Mouse (Mus musculus) spleen, postnatal 36 days (tissue): ENCODE results near the gene Top2b.

Experiments
- DNase-seq, 2 experiments: peaks; one replicate each; pipeline ENCODE4 v3.0.0; 2022; ENCODE audit warnings: low spot score in 2 of 2, mixed read lengths in 1 of 2

Top2b gene

DNA sequence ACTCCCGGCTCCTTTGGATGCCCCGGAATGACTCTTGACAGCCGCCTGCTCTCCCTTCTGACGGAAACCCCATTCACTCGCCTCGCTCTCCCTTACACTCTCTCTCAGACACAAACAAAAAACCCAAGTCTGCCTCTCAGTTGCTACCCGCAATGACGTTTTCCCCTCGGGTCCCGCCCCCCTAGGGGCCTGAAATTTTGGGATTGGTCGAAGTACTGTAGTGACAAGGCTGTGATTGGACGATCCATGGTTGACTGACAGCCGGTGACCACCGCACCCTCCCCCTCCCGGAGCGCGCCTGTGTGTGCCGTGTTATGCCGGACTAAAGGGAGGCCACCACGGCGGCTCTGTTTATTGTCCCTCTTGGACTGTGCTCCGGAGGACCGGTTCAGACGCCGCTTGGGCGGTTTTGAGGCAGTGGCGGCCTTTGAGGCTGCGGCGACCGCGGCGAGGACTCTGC lies at the start of gene Top2b:
Top2b (plus strand) TSS at position 302 of the 460 bp plus-strand sequence.
- peak; percentile 97 to 98 for DNase-seq

GRCm38 (mm10) chr14:16316715-16317114 lies 48.3 kb upstream of the Top2b start:
- no peak for DNase-seq

DNA sequence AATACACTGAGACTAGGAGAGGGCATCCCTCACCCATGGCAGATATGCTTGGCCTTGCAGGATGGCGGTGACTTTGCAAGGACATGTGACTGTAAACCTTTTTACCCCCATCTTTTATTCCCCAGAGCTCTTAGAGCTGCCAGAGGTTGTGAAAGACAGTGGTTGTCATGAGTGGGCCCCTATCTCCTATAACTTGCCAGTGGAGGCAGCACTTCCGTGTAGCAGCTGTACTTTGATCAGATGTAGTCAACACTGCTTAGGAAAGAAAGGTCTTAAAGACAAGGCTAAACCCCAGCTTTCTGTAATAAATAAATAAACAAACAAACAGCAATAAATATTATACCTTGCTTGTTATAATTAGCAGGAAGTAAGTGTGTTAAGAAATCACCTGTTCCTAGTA lies 45.2 kb upstream of the Top2b start:
- DNase-seq: no peak

GRCm38 (mm10) chr14:16324394-16324793 lies 40.6 kb upstream of the Top2b start:
- no peak for DNase-seq

- no peak for DNase-seq
Measured at GRCm38 (mm10) chr14:16325208-16325607, 39.8 kb upstream of the Top2b start.

DNA sequence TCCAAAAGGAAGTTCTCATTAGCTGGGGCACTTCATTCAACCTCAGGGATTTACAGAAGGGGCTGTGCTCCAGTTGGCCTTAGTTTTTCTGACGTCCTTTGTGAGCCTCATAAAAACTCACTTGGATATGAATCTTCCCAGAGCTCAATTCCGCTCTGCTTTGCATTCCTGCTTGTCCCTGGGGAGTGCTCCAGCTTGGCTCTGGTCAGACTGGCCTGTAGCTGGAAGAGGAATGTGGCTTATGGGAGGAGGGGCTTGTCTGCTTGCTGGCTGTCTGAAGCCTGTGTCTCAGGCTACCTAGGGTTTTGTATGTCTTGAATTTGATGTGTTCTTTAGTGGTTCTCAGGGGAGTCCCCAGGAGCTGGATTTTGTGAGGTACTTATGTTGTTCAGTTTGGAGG lies 36.4 kb upstream of the Top2b start:
- DNase-seq: no peak

DNA sequence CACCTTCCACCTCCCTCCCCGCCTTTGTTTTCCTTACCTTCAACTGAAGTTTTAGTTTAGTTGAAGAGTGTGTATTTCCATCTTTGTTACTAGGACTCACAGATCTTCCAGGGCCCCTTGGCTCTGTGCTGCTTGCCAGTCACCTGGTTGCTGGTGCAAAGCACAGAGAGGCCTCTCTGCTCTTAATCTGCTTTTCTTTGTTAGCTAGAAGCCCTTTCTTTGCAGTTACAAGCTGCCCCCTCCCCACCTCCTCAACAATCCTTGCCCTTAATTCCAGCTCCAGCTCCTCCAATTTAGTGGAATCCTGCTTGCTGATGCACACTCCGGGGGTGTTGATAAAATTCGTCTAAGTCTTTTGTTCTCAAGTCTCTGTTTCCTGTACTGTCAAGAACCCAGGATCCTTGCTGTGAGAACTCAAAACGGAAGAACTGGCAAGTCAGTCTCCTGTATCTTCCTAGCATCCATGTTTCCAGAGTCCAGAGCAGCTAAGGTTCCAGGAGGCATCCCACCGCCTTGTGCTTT lies 36.0 kb upstream of the Top2b start:
- DNase-seq: no peak

- no peak for DNase-seq
Measured at GRCm38 (mm10) chr14:16329756-16330155, 35.2 kb upstream of the Top2b start.

- no peak for DNase-seq
Measured at GRCm38 (mm10) chr14:16334260-16334659, 30.7 kb upstream of the Top2b start.

GRCm38 (mm10) chr14:16335835-16336417 lies 29.1 kb upstream of the Top2b start:
- DNase-seq: no peak

GRCm38 (mm10) chr14:16347505-16347904 lies 17.5 kb upstream of the Top2b start:
- DNase-seq: no peak

GRCm38 (mm10) chr14:16359704-16360103 lies 5.3 kb upstream of the Top2b start:
- no peak for DNase-seq

DNA sequence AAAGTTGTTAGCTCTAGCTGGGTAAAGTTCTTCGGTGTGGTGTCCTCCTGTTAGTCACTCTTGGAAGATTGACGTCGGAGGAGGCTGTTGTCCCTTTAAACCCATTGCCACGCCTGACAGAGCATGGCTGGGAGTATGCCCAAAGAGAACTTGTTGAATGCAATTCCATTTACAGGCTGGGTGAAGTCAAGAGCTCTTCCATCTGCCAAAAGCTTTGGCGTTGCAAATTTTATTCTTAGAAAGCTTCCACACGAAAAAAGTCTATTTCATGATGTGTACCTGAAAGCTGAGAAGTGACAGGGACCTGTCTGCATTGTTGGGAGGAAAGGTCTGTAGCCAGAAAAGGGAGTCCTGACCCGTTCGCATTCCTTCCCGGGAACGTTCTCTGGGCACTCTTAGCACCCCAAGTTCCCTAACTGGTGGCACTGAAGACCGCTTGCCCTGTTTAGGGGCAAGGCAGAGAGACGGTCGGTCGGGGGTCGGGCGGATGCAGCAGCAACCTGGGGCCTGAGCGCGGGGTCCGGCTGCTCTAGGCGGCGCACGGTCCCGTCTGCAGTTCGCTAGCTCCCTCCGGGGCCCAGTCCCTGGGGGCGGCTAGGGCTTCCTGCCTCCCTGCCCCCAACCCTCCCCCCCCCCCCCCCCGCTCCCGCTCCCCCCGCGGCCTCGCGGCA lies 683 bp upstream of the Top2b start:
- DNase-seq: peak; percentile 75 to 78

- peak; percentile 62 to 63 for DNase-seq
Measured at GRCm38 (mm10) chr14:16365362-16366173, 589 bp downstream of the Top2b start.

- no peak for DNase-seq
Measured at GRCm38 (mm10) chr14:16366174-16366889, 1.4 kb downstream of the Top2b start.

DNA sequence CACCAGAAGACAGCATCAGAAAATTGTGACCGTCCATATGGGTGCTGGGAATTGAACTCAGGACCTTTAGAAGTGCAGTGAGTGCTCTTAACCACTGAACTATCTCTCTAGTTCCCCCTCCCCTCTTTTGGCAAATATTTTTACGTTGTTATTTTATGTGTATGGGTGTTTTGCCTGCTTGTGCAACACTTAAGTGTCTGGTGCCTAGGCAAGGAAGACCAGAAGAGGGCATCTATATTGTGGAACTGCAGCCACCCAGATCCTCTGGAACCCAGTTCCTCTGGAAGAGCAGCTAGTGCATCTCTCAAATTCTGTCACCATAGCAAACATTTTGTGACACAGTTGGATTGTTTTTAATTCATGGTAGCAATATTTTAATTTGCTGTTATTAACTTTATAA lies 2.0 kb downstream of the Top2b start:
- DNase-seq: no peak

DNA sequence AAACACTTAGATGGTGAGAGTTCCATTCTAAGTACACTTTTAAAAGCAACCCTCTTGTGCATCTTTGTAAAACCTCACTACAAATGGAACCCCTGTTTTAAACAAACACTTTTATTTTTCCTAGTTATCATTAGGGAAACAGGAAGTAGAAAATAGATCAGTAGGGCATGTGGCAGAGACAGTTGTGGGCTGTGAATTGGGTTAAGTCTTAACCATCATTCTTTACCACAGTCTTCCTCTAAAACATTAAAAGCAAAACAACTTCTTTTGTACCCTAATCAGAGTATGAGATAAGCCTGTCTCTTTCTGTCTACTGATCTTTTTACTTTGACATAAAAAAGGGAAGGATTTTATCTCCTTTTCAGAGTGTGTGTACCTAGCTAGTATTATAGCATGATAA lies 7.8 kb downstream of the Top2b start:
- no peak for DNase-seq

DNA sequence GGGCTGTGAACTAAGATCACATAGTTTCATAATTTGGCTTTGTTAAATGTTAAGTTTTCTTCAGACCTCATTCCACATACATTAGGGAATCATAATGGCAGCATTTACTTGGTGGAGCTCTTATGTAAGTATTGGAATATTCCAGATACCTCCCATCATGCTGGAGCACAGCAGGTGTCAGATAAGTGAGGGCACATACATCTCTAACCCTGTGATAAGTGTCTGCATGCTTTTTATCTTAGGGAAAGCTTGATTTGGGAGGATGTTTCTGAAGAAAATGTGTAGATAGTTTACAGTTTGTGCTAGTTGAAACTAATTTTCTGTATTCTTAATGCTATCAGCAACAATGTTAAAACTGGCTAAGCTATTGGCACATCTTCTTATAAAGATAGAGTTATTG lies 8.2 kb downstream of the Top2b start:
- DNase-seq: no peak

DNA sequence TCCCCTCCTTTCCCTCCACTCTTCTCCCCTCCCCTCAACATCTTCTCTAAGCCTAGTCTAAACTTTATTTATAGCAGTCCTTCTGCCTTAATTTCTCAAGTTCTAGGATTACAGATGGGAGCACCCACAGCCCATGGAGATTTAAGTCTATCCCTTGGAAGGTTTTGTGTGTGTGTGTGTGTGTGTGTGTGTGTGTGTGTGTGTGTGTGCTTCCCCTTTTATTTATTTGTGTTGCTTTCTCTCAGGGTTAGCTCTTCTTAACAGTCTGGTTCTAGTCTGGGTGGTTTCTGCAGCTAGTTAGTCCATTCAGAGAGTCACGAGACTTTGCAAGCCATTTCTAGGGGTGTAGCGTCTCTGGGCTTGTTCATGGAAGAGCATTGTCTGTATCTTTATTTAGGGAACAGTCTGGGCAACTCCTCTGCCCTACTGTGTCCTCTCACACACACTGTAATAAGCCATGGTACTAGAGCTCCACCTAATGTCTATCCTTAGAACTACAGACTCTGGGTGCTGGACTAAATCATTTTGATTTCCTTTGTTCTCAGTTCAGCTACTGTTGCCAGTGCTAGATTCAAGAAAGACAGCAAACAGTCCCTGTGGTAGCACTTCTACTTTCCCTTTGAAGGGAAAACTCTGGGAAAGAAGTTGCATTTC lies 15.1 kb downstream of the Top2b start:
- peak; percentile 59 to 73 for DNase-seq

DNA sequence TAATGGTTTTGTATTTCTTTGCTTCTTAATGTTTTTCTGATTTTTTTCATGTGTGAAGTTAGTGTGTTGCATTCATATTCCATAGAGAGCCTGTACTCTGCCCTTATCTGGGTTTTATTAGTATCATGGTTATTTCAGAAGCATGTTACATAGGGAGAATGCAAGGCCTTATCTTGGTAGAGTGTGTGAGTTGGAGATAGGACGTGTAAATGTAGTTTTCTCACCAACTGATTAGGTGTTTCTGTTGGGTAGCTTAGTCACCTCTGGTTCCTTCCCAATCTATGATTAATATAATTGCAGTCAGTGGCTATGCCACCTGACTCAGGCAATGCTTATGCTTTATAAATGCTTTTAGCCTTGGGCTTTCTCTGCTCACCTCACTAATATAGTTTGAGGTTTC lies 19.8 kb downstream of the Top2b start:
- no peak for DNase-seq

DNA sequence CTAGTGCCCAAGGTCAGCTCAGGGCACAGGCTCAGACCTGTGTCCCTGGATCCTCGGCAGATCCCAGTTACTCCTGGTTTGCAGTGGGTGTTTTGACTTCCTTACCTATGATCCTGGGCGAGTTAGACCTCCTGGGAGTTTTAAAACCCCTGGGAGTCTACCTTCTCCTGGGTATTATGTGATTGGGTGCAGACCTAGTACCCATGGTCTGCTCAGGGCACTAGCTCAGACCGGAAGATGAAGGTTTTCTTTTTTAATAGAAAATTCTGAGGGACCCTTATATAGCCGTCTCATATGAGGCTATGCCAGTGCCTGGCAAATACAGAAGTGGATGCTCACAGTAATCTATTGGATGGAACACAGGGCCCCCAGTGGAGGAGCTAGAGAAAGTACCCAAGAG lies 40.2 kb downstream of the Top2b start:
- DNase-seq: no peak
